Mouse (Mus musculus): ENCODE measurements around the gene Fam107b. TPM values are rescaled to one million over a fixed set of nuclear protein-coding genes. Genes with fewer than 3 reads are reported as not detected.

Fam107b gene
- polyA plus RNA-seq, 1 experiment from 2014 or later: 17.8 TPM

GRCm38 (mm10) chr2:3799767-3800554 is 229.7 kb downstream of the Fam107b start:
- H3K9ac ChIP-seq: no peak overlapping the region
- no peaks in the 10 kb centered on the region for H3K9me3 ChIP-seq (replicated peaks)
- peak overlapping the region; percentile 60 for H3K4me2 ChIP-seq
- H3K27ac ChIP-seq: no peak overlapping the region
- no peaks in the 10 kb centered on the region for H3K27me3 ChIP-seq
- H3K4me3 ChIP-seq: peak overlapping the region; percentile 34
- 0 out of 2 replicates have a peak, but pooled peaks have one; percentile 27 for ATAC-seq (replicated peaks; ENCODE audit: insufficient number of reproducible peaks, insufficient read depth, low FRiP score, low read depth)
- WGBS: 13% methylated on average over 18 of the region's 18 CpGs
- H3K4me1 ChIP-seq (replicated peaks): 0 out of 2 replicates have a peak, but pooled peaks cover 3% of the 10 kb centered on the region
- no peaks in the 10 kb centered on the region for H3K36me3 ChIP-seq

- 42% methylated on average over 5 of the region's 5 CpGs for WGBS
- no peak for ATAC-seq (replicated peaks; ENCODE audit: insufficient number of reproducible peaks, insufficient read depth, low FRiP score, low read depth)
- Histone ChIP-seq H3K4me3 (no peak overlapping the region), H3K4me1 (replicated peaks) (0 out of 2 replicates have a peak, but pooled peaks cover 3% of the 10 kb centered on the region), H3K9ac (no peak overlapping the region), H3K36me3 (no peaks in the 10 kb centered on the region), H3K9me3 (replicated peaks) (no peaks in the 10 kb centered on the region), H3K27ac (no peak overlapping the region), H3K4me2 (no peak overlapping the region), H3K27me3 (no peaks in the 10 kb centered on the region)
Observed at GRCm38 (mm10) chr2:3800555-3800878, 230.2 kb downstream of the Fam107b start.

- no peak for ATAC-seq (replicated peaks; ENCODE audit: insufficient number of reproducible peaks, insufficient read depth, low FRiP score, low read depth)
Observed at GRCm38 (mm10) chr2:3805742-3806141, 235.5 kb downstream of the Fam107b start.

GRCm38 (mm10) chr2:3810321-3810720 is 240.0 kb downstream of the Fam107b start:
- no peaks in the 10 kb centered on the region for H3K4me1 ChIP-seq (replicated peaks)
- no peaks in the 10 kb centered on the region for H3K9me3 ChIP-seq (replicated peaks)
- ATAC-seq (replicated peaks; ENCODE audit: insufficient number of reproducible peaks, insufficient read depth, low FRiP score, low read depth): no peak
- H3K4me2 ChIP-seq: no peak overlapping the region
- no peak overlapping the region for H3K27ac ChIP-seq
- no peak overlapping the region for H3K9ac ChIP-seq
- no peaks in the 10 kb centered on the region for H3K27me3 ChIP-seq
- H3K4me3 ChIP-seq: no peak overlapping the region
- no peaks in the 10 kb centered on the region for H3K36me3 ChIP-seq
- 54% methylated on average over 5 of the region's 5 CpGs for WGBS

More at GRCm38 (mm10) chr2:3805742-3806141, 235.5 kb downstream of the Fam107b start:
- Histone ChIP-seq H3K4me1 (replicated peaks) (no peaks in the 10 kb centered on the region), H3K27ac (no peak overlapping the region), H3K27me3 (no peaks in the 10 kb centered on the region), H3K36me3 (no peaks in the 10 kb centered on the region), H3K4me2 (no peak overlapping the region), H3K4me3 (no peak overlapping the region), H3K9me3 (replicated peaks) (no peaks in the 10 kb centered on the region), H3K9ac (no peak overlapping the region)
- WGBS: 57% methylated on average over 6 of the region's 6 CpGs

GRCm38 (mm10) chr2:3816142-3816609 is 245.9 kb downstream of the Fam107b start:
- Histone ChIP-seq H3K9ac (no peak overlapping the region), H3K4me1 (replicated peaks) (no peaks in the 10 kb centered on the region), H3K36me3 (no peaks in the 10 kb centered on the region), H3K9me3 (replicated peaks) (no peaks in the 10 kb centered on the region), H3K4me2 (no peak overlapping the region), H3K4me3 (no peak overlapping the region), H3K27me3 (no peaks in the 10 kb centered on the region), H3K27ac (no peak overlapping the region)
- no peak for ATAC-seq (replicated peaks; ENCODE audit: insufficient number of reproducible peaks, insufficient read depth, low FRiP score, low read depth)
- WGBS: 63% methylated on average over 6 of the region's 6 CpGs

GRCm38 (mm10) chr2:3817626-3818025 is 247.3 kb downstream of the Fam107b start:
- no peaks in the 10 kb centered on the region for H3K27me3 ChIP-seq
- no peak overlapping the region for H3K4me3 ChIP-seq
- no peaks in the 10 kb centered on the region for H3K36me3 ChIP-seq
- WGBS: 90% methylated on average over 3 of the region's 3 CpGs
- H3K4me1 ChIP-seq (replicated peaks): no peaks in the 10 kb centered on the region
- H3K27ac ChIP-seq: no peak overlapping the region
- no peak for ATAC-seq (replicated peaks; ENCODE audit: insufficient number of reproducible peaks, insufficient read depth, low FRiP score, low read depth)
- H3K9ac ChIP-seq: no peak overlapping the region
- H3K9me3 ChIP-seq (replicated peaks): no peaks in the 10 kb centered on the region
- H3K4me2 ChIP-seq: no peak overlapping the region

- Histone ChIP-seq H3K27me3 (no peaks in the 10 kb centered on the region), H3K4me2 (no peak overlapping the region), H3K9ac (no peak overlapping the region), H3K27ac (no peak overlapping the region), H3K4me3 (no peak overlapping the region), H3K36me3 (no peaks in the 10 kb centered on the region), H3K4me1 (replicated peaks) (no peaks in the 10 kb centered on the region), H3K9me3 (replicated peaks) (no peaks in the 10 kb centered on the region)
- 68% methylated on average over 8 of the region's 8 CpGs for WGBS
- ATAC-seq (replicated peaks; ENCODE audit: insufficient number of reproducible peaks, insufficient read depth, low FRiP score, low read depth): no peak
Observed at GRCm38 (mm10) chr2:3822483-3823455, 252.5 kb downstream of the Fam107b start.

Other genes with a start within 250 kb of the Fam107b start
- 10.6 and 11.5 TPM in 2 replicates for gene Rpp38, start 237.8 kb upstream of the Fam107b start, polyA plus RNA-seq (2015; fragmentation: Nextera tagmentation; extraction: Ambion mirVana)
- 0.34 and 0.38 TPM in 2 replicates for gene Acbd7, start 234.3 kb upstream of the Fam107b start, polyA plus RNA-seq (2015; fragmentation: Nextera tagmentation; extraction: Ambion mirVana)
- gene Olah, start 173.3 kb upstream of the Fam107b start, polyA plus RNA-seq (2015; fragmentation: Nextera tagmentation; extraction: Ambion mirVana): not detected in 2 replicates
- 0.47 and 1.0 TPM in 2 replicates for gene Meig1, start 147.8 kb upstream of the Fam107b start, polyA plus RNA-seq (2015; fragmentation: Nextera tagmentation; extraction: Ambion mirVana)
- gene Dclre1c, start 146.4 kb upstream of the Fam107b start, polyA plus RNA-seq (2015; fragmentation: Nextera tagmentation; extraction: Ambion mirVana): 3.4 and 5.3 TPM in 2 replicates
- 5.3 and 7.0 TPM in 2 replicates for gene Suv39h2, start 95.5 kb upstream of the Fam107b start, polyA plus RNA-seq (2015; fragmentation: Nextera tagmentation; extraction: Ambion mirVana)
- 2.7 and 3.2 TPM in 2 replicates for gene Gm45902, start 57.7 kb upstream of the Fam107b start, polyA plus RNA-seq (2015; fragmentation: Nextera tagmentation; extraction: Ambion mirVana)
- 67.9 and 73.6 TPM in 2 replicates for gene Hspa14, start 57.7 kb upstream of the Fam107b start, polyA plus RNA-seq (2015; fragmentation: Nextera tagmentation; extraction: Ambion mirVana)
- gene Cdnf, start 57.5 kb upstream of the Fam107b start, polyA plus RNA-seq (2015; fragmentation: Nextera tagmentation; extraction: Ambion mirVana): 0.37 and 0.45 TPM in 2 replicates